Mouse (Mus musculus): ENCODE results near the gene Agap2.

DNA sequence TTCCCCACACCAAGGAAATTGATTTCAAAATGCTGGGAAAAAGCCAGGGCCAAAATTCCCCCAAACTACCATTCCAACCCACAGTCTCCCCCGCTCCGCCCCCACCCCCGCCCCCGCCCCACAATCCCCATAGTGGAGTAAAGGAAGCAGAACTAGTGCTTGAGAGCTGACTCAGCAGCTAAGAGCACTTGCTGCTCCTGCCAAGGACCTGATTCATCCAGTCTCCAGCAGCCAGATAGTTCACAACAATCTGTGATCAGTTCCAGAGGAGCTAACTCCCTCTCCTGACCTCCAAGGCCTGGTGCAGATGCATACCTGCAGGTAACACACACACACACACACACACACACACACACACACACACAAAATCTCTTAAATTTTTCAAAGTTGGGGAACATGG, 54.3 kb downstream of the Agap2 start:
- TF ChIP-seq CTCF (IDR thresholded peaks at IDR 0.05; ENCODE audit: low read depth, low read length) (no peak), POLR2A (IDR thresholded peaks at IDR 0.05; ENCODE audit: insufficient read depth, low read length) (no peak)

Measured in ES-Bruce4 (cell line).